Mouse (Mus musculus) embryo, embryonic 10 days (tissue): ENCODE data around the gene Selenbp1.

Source experiments
- DNase-seq: peaks from one replicate; pipeline ENCODE4 v3.0.0-alpha.2; 2015; ENCODE audit warnings: low spot score

The Selenbp1 gene

DNA sequence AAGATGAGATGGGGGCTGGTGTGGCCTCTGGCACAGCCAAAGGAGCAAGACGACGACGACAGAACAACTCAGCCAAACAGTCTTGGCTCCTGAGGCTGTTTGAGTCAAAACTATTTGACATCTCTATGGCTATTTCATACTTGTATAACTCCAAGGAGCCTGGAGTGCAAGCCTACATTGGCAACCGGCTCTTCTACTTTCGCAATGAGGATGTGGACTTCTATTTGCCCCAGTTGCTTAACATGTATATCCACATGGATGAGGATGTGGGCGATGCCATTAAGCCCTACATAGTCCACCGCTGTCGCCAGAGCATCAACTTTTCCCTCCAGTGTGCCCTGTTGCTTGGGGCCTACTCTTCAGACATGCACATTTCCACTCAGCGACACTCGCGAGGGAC is 51.5 kb downstream of the Selenbp1 start:
- no peak for DNase-seq

DNA sequence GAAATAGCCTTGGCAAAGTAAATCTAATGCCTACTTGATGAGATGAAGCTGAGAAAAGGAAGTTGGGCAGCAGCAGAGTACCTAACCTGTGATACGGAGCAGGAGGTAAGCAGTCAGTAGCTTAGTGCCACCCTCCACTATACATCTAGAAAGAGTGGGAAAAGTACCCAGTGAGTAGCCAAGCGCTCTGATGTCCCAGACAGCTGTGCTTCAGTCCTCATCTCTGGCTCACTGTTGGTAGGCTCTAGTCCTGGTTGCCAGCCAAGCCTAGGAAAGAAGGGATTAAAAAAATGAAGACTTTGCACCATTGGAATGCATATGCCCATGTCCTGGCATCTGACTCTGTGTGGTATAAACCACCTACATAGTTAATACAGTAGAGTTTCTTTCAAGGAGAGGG is 52.7 kb downstream of the Selenbp1 start:
- DNase-seq, result no peak

DNA sequence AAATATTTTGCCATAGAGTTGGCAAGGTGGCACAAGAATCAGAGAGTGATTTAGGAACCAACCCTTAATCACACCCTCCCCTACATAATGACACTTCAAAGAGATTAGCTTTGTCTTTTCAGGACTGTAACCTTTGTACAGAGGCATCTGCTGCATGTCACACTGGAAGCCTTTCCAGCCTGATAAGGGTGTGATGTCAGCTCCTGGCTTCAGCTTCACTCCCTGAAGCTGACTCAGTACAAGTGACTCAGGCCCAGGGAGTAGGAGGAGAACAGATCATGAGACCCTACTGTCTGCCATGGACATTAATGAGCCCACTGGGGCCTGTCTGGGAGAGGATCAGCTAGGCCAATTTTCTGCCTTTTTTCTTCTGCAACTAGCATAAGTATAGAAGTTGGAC is 54.7 kb downstream of the Selenbp1 start:
- DNase-seq, result no peak

DNA sequence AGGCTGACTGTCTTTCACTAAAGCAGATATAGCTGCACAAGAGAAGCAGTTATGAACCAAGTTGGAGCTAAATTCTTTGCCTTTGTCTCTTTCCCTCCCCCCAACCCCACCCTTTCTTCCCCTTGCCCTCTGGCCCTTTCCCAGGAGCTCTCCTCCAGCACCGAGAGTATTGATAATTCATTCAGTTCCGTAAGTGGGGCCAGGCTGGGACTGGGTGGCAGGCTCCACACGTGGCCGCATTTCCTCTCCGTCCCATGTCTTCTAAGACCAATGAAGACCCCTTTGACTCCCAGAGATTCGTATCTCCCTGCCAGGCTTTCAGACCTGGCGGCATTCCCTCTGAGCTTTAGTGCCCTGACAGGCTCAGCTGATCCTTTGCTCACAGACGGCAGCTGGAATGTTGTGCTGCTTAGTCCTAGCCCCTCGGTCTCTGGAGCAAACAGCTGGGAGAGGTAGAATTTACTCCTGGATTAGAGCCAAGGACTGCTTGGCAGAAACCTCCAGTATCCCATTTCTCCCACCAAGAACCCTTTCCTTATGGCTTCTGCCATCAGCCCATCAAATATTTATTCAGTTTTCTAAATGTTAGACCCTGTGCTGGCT is 56.4 kb downstream of the Selenbp1 start:
- DNase-seq, result no peak
